Mouse (Mus musculus) C2C12 (cell line): ENCODE results near the gene Eif4g3.

Source experiments
- CTCF ChIP-seq: IDR thresholded peaks from one replicate; pipeline ENCODE4 v1.5.1; 2011; ENCODE audit not compliant: control insufficient read depth, insufficient read depth, insufficient read length
- MAX ChIP-seq: IDR thresholded peaks from one replicate; pipeline ENCODE4 v1.6.1; 2011; ENCODE audit warnings: mild to moderate bottlenecking, control low read depth
- MYOG ChIP-seq: IDR thresholded peaks from one replicate; pipeline ENCODE4 v1.6.1; 2011; ENCODE audit not compliant: control insufficient read depth, insufficient read length; ENCODE audit errors: extremely low read depth

DNA sequence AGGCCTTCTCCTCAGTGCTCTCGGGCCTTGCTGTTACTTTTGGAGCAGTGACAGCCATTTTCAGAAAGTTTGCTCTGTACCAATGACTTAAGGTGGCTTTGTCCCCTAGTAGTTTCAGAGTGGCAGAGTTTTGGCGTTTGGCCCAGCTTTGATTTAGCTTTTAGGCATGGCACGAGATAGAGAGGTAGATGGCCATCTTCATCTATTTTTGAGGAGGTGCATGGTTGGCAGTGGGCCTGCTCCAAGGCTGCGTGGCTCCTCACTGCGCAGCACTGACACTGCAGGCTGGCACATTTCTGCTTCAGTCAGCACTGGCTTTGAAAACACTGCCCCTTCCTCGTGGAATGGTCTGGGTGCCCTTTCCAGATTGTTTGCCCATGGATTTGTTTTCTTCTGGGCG, 80.7 kb downstream of the Eif4g3 start:
- TF ChIP-seq CTCF (no peak), MYOG (no peak), MAX (no peak)
